Mouse (Mus musculus) testis, postnatal 14 days (tissue): Measurements from ENCODE around the gene Macrod1.

Experiments used
- DNase-seq: peaks from one replicate; pipeline ENCODE4 v3.0.0; 2021; ENCODE audit warnings: low spot score

The Macrod1 gene

GRCm38 (mm10) chr19:7240291-7240690, 183.7 kb downstream of the Macrod1 start:
- DNase-seq = no peak

GRCm38 (mm10) chr19:7240782-7241690, 184.4 kb downstream of the Macrod1 start, which contains the start of gene Naa40:
Naa40 (minus strand) TSS chr19:7241183.
- DNase-seq = peak; percentile 94

- DNase-seq = no peak
These were observed 189.4 kb downstream of the Macrod1 start for GRCm38 (mm10) chr19:7246021-7246420.
